In the genomic region with DNA sequence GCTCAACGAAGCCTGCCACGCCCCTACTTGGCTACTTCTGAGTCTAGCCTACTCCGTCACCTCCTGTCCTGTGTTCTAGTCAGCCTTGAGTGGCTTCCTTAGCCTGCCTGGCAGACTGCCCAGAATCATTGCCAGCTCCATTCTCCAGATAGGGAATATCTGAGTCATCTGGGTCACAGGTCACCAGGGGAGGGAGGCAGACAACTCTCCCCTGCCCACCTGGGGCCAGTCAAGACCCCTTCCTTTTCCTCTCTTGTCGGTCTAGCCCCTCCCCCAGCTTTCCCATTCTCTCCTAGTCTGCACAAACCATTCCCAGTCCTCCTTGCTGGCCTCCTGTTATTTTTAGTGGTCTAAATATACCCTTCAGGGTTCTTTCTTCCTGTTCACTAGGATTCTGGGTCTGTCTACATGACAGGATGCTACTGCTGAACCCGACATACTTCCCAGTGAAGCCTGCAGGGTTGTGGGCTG, we compare ENCODE assay signal across 9 mouse cellular contexts. TPM values are rescaled to one million over a fixed set of nuclear protein-coding genes. Genes with fewer than 3 reads are reported as not detected.
DNase-seq lines count a peak whose midpoint lies in the region; ATAC-seq lines count a peak whose summit lies in the region.
"Had no signal": no experiment of that assay in that cellular context is flagged by ENCODE, and none has a peak within 500 bp of the region (broad histone marks: within the 10 kb centered on the region; RNA-seq: fewer than 3 reads in every experiment).

No protein-coding gene starts in this region.

- H3K4me3 ChIP-seq in heart, embryonic 12.5 days, result no peak overlapping the region
- H3K4me3 ChIP-seq: erythroblast, embryonic 14.5 days had no signal

- intact Hi-C loops in left cerebral cortex, postnatal 36 days (cut with DNase I), result no loop called here

- no peaks in the 10 kb centered on the region for H3K36me3 ChIP-seq in heart, embryonic 12.5 days

- ATAC-seq in heart, embryonic 12.5 days (ENCODE audit: insufficient number of reproducible peaks, low FRiP score), result peak; percentile 73
- ATAC-seq in erythroid progenitor cell, adult 5-6 weeks (replicated peaks; ENCODE audit: low FRiP score, poor library complexity, severe bottlenecking), result no peak

- peak overlapping the region; percentile 79 for H3K27ac ChIP-seq in heart, embryonic 12.5 days (ENCODE audit: poor library complexity, severe bottlenecking)

- H3K9me3 ChIP-seq in heart, embryonic 12.5 days (replicated peaks), result no peaks in the 10 kb centered on the region

- 34% methylated on average over 5 of the region's 5 CpGs for WGBS in heart, embryonic 12.5 days

- peaks cover 30% of the 10 kb centered on the region for H3K4me1 ChIP-seq in heart, embryonic 12.5 days (replicated peaks)

- peak overlapping the region; percentile 31 for H3K4me2 ChIP-seq in heart, embryonic 12.5 days

- DNase-seq in ovary, postnatal 36 days (ENCODE audit: low spot score), result peak; percentile 31
- no peak for DNase-seq in ovary, postnatal 14 days (ENCODE audit: low spot score)
- peak; percentile 87 to 90 for DNase-seq in kidney, postnatal 36 days
- DNase-seq in cerebellum, adult 18-20 months, result no peak
- no peak for DNase-seq in left cerebral cortex, postnatal 36 days (ENCODE audit: low spot score in 2 of 2)
- DNase-seq in cerebellum, postnatal 4 days (ENCODE audit: low spot score in 2 of 2), result no peak

- no peak overlapping the region for H3K9ac ChIP-seq in heart, embryonic 12.5 days

- no peaks in the 10 kb centered on the region for H3K27me3 ChIP-seq in heart, embryonic 12.5 days (replicated peaks)

RNA-seq across cellular contexts. Expression of a gene that starts 50.3 kb away (rescaled TPM):
- 17.6 and 17.9 TPM in 2 replicates for polyA plus RNA-seq in heart, embryonic 12.5 days (2016; fragmentation: Nextera tagmentation; extraction: Ambion mirVana)
- not detected in 2 replicates for total RNA-seq in erythroid progenitor cell, adult 5-6 weeks (2015; ENCODE audit: low replicate concordance)
- 2.2 and 7.9 TPM in 2 replicates for total RNA-seq in erythroid progenitor cell, adult 5-6 weeks (2017; ENCODE audit: low replicate concordance)
- total RNA-seq in left cerebral cortex, postnatal 36 days (2021), result 1 to 10 TPM; 5.3 TPM

Comparison
In these comparisons a context has a peak if more than half of its experiments do, and no peak if none do; other contexts are left out.
1. DNase-seq: peak in ovary, postnatal 36 days (single experiment) and kidney, postnatal 36 days (2 of 2); none in ovary, postnatal 14 days (single experiment), cerebellum, adult 18-20 months (0 of 2), left cerebral cortex, postnatal 36 days (0 of 2) and cerebellum, postnatal 4 days (0 of 2).